Mouse (Mus musculus): ENCODE measurements around the gene Gale. TPM values are rescaled to one million over a fixed set of nuclear protein-coding genes. Genes with fewer than 3 reads are reported as not detected.
A peak's percentile ranks its signal among the peaks of the same experiment; 100 is the strongest.

The Gale gene
- total and polyA plus RNA-seq, 2 experiments from 2014 or later, result 10.4 to 18.2 TPM

- Histone ChIP-seq H3K36me3 (replicated peaks; ENCODE audit: control insufficient read depth, insufficient read depth, low read length) (peaks cover 32% of the 10 kb centered on the region), H3K4me2 (ENCODE audit: low read depth, low read length) (no peak overlapping the region), H3K27ac (ENCODE audit: low read depth) (peak overlapping the region; percentile 50; the same call in 1 of the 2 replicates), H3K4me1 (ENCODE audit: control insufficient read depth, insufficient read depth) (peaks cover 9% of the 10 kb centered on the region; the same call in 1 of the 2 replicates), H3K9me3 (replicated peaks; ENCODE audit: control insufficient read depth, low read length) (no peaks in the 10 kb centered on the region), H3K9ac (replicated peaks; ENCODE audit: low read depth, low read length) (no peak overlapping the region), H3K4me3 (ENCODE audit: low read depth, low read length) (no peak overlapping the region), H3K27me3 (ENCODE audit: control insufficient read depth, insufficient read depth, low read length) (no peaks in the 10 kb centered on the region)
- DNase-seq (ENCODE audit: low spot score), result no peak
- WGBS, result 33% methylated on average over 6 of the region's 6 CpGs
- ATAC-seq (ENCODE audit: insufficient read depth, low read depth), result peak; percentile 40
- TF ChIP-seq CTCF (IDR thresholded peaks at IDR 0.05; ENCODE audit: low read depth) (no peak), EP300 (IDR thresholded peaks at IDR 0.05; ENCODE audit: low read depth) (no peak)
These were observed 13.6 kb upstream of the Gale start for GRCm38 (mm10) chr4:135949911-135950310.

DNA sequence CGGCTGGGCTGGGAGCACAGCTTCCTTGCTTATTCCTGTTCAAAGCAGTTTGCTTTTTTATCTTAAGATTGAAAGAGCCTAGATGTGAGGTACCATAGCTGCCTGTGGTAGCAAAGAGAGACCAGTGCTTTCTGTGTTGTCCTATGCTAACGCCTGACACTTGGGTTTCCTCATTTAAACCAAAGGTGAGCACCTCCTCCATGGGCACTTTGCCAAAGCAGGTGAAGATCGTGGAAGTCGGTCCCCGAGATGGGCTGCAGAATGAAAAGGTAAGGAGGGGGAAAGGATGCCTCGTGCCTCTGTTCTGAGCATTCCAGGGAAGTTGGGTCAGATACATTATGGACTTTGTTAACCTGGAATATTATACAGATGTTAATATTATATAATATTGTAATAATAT lies 13.2 kb upstream of the Gale start:
- Histone ChIP-seq H3K27ac (ENCODE audit: low read depth) (peak overlapping the region; percentile 50; the same call in 1 of the 2 replicates), H3K9ac (replicated peaks; ENCODE audit: low read depth, low read length) (no peak overlapping the region), H3K4me1 (ENCODE audit: control insufficient read depth, insufficient read depth) (peaks cover 9% of the 10 kb centered on the region; the same call in 1 of the 2 replicates), H3K27me3 (ENCODE audit: control insufficient read depth, insufficient read depth, low read length) (no peaks in the 10 kb centered on the region), H3K4me3 (ENCODE audit: low read depth, low read length) (no peak overlapping the region), H3K36me3 (replicated peaks; ENCODE audit: control insufficient read depth, insufficient read depth, low read length) (peaks cover 35% of the 10 kb centered on the region), H3K9me3 (replicated peaks; ENCODE audit: control insufficient read depth, low read length) (no peaks in the 10 kb centered on the region), H3K4me2 (ENCODE audit: low read depth, low read length) (no peak overlapping the region)
- TF ChIP-seq CTCF (IDR thresholded peaks at IDR 0.05; ENCODE audit: low read depth) (no peak), EP300 (IDR thresholded peaks at IDR 0.05; ENCODE audit: low read depth) (no peak)
- DNase-seq (ENCODE audit: low spot score) (no peak), ATAC-seq (ENCODE audit: insufficient read depth, low read depth) (no peak)
- WGBS, result 75% methylated on average over 6 of the region's 6 CpGs

DNA sequence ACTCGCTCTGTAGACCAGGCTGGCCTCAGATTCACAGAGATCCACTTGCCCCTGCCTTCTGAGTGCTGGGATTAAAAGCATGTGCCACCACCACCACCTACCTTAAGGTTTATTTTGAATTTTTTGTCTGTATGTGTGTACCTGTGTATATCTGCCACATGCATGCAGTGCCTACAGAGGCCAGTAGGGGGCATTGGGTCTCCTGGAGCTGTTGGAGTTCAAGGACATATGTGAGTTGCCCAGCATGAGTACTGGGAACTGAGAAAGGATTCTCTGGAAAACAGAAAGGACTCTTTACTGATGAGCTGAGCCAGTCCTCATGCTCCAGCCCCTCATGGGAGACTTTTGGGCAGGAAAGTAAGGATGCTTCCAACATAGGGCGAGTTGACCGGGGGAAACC lies 12.0 kb upstream of the Gale start:
- H3K27me3 ChIP-seq (ENCODE audit: control insufficient read depth, insufficient read depth, low read length), result no peaks in the 10 kb centered on the region
- no peaks in the 10 kb centered on the region for H3K9me3 ChIP-seq (replicated peaks; ENCODE audit: control insufficient read depth, low read length)
- H3K4me2 ChIP-seq (ENCODE audit: low read depth, low read length), result no peak overlapping the region
- 0 out of 2 replicates have a peak, but pooled peaks have one; percentile 2 for TF ChIP-seq CTCF (IDR thresholded peaks at IDR 0.05; ENCODE audit: low read depth)
- TF ChIP-seq EP300 (IDR thresholded peaks at IDR 0.05; ENCODE audit: low read depth), result no peak
- peaks cover 4% of the 10 kb centered on the region; the same call in 1 of the 2 replicates for H3K4me1 ChIP-seq (ENCODE audit: control insufficient read depth, insufficient read depth)
- 91% methylated on average over 3 of the region's 3 CpGs for WGBS
- no peak for DNase-seq (ENCODE audit: low spot score)
- no peak overlapping the region for H3K4me3 ChIP-seq (ENCODE audit: low read depth, low read length)
- no peak overlapping the region for H3K9ac ChIP-seq (replicated peaks; ENCODE audit: low read depth, low read length)
- ATAC-seq (ENCODE audit: insufficient read depth, low read depth), result no peak
- H3K36me3 ChIP-seq (replicated peaks; ENCODE audit: control insufficient read depth, insufficient read depth, low read length), result peaks cover 45% of the 10 kb centered on the region
- no peak overlapping the region for H3K27ac ChIP-seq (ENCODE audit: low read depth)

GRCm38 (mm10) chr4:135953179-135953578 lies 10.3 kb upstream of the Gale start:
- H3K4me1 ChIP-seq (ENCODE audit: control insufficient read depth, insufficient read depth), result peaks cover 4% of the 10 kb centered on the region; the same call in 1 of the 2 replicates
- H3K27ac ChIP-seq (ENCODE audit: low read depth), result no peak overlapping the region
- TF ChIP-seq EP300 (IDR thresholded peaks at IDR 0.05; ENCODE audit: low read depth) (no peak), CTCF (IDR thresholded peaks at IDR 0.05; ENCODE audit: low read depth) (no peak)
- H3K27me3 ChIP-seq (ENCODE audit: control insufficient read depth, insufficient read depth, low read length), result no peaks in the 10 kb centered on the region
- DNase-seq (ENCODE audit: low spot score) (no peak), ATAC-seq (ENCODE audit: insufficient read depth, low read depth) (no peak)
- H3K9ac ChIP-seq (replicated peaks; ENCODE audit: low read depth, low read length), result no peak overlapping the region
- no peak overlapping the region for H3K4me3 ChIP-seq (ENCODE audit: low read depth, low read length)
- peaks cover 51% of the 10 kb centered on the region for H3K36me3 ChIP-seq (replicated peaks; ENCODE audit: control insufficient read depth, insufficient read depth, low read length)
- no peaks in the 10 kb centered on the region for H3K9me3 ChIP-seq (replicated peaks; ENCODE audit: control insufficient read depth, low read length)
- no peak overlapping the region for H3K4me2 ChIP-seq (ENCODE audit: low read depth, low read length)
- 84% methylated on average over 3 of the region's 3 CpGs for WGBS

- peaks cover 58% of the 10 kb centered on the region for H3K36me3 ChIP-seq (replicated peaks; ENCODE audit: control insufficient read depth, insufficient read depth, low read length)
- peak; percentile 60 for DNase-seq (ENCODE audit: low spot score)
These were observed 9.3 kb upstream of the Gale start for GRCm38 (mm10) chr4:135954241-135954640.

DNA sequence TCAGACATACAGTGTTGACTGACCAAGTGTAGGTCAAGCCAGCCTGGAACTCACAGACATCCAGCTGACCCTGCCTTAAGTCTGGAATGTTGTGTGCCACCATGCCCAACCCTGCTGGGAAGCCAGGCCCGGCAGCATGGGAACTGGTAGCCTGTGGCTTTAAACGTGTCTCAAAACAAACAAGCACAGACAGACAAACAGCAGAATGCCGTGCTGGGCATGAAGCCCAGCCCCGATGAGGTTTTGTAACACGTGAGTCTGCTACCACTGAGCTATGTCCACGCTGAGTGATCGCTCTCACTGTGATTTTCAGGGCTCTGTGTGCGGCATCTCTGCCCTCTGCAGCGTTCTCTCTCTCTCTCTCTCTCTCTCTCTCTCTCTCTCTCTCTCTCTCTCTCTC lies 7.6 kb upstream of the Gale start:
- peaks cover 66% of the 10 kb centered on the region for H3K36me3 ChIP-seq (replicated peaks; ENCODE audit: control insufficient read depth, insufficient read depth, low read length)
- DNase-seq (ENCODE audit: low spot score), result no peak
- TF ChIP-seq EP300 (IDR thresholded peaks at IDR 0.05; ENCODE audit: low read depth), result no peak
- no peak for TF ChIP-seq CTCF (IDR thresholded peaks at IDR 0.05; ENCODE audit: low read depth)
- H3K9ac ChIP-seq (replicated peaks; ENCODE audit: low read depth, low read length), result no peak overlapping the region
- no peaks in the 10 kb centered on the region for H3K9me3 ChIP-seq (replicated peaks; ENCODE audit: control insufficient read depth, low read length)
- no peak for ATAC-seq (ENCODE audit: insufficient read depth, low read depth)
- no peak overlapping the region for H3K4me2 ChIP-seq (ENCODE audit: low read depth, low read length)
- no peaks in the 10 kb centered on the region for H3K4me1 ChIP-seq (ENCODE audit: control insufficient read depth, insufficient read depth)
- H3K4me3 ChIP-seq (ENCODE audit: low read depth, low read length), result no peak overlapping the region
- 81% methylated on average over 9 of the region's 9 CpGs for WGBS
- H3K27ac ChIP-seq (ENCODE audit: low read depth), result no peak overlapping the region
- no peaks in the 10 kb centered on the region for H3K27me3 ChIP-seq (ENCODE audit: control insufficient read depth, insufficient read depth, low read length)

More at GRCm38 (mm10) chr4:135954241-135954640, 9.3 kb upstream of the Gale start:
- Histone ChIP-seq H3K9ac (replicated peaks; ENCODE audit: low read depth, low read length) (no peak overlapping the region), H3K4me3 (ENCODE audit: low read depth, low read length) (no peak overlapping the region), H3K27ac (ENCODE audit: low read depth) (no peak overlapping the region), H3K27me3 (ENCODE audit: control insufficient read depth, insufficient read depth, low read length) (no peaks in the 10 kb centered on the region), H3K4me1 (ENCODE audit: control insufficient read depth, insufficient read depth) (peaks cover 4% of the 10 kb centered on the region; the same call in 1 of the 2 replicates), H3K9me3 (replicated peaks; ENCODE audit: control insufficient read depth, low read length) (no peaks in the 10 kb centered on the region), H3K4me2 (ENCODE audit: low read depth, low read length) (no peak overlapping the region)
- ATAC-seq (ENCODE audit: insufficient read depth, low read depth), result peak; percentile 58; the same call in 1 of the 2 replicates
- 20% methylated on average over 2 of the region's 2 CpGs for WGBS
- no peak for TF ChIP-seq EP300 (IDR thresholded peaks at IDR 0.05; ENCODE audit: low read depth)
- peak; percentile 96 for TF ChIP-seq CTCF (IDR thresholded peaks at IDR 0.05; ENCODE audit: low read depth)
